Mouse (Mus musculus): ENCODE measurements around the gene Lrrc75b. TPM values are rescaled to one million over a fixed set of nuclear protein-coding genes. Genes with fewer than 3 reads are reported as not detected.

The Lrrc75b gene
- polyA plus RNA-seq, 1 experiment = 8.9 TPM

DNA sequence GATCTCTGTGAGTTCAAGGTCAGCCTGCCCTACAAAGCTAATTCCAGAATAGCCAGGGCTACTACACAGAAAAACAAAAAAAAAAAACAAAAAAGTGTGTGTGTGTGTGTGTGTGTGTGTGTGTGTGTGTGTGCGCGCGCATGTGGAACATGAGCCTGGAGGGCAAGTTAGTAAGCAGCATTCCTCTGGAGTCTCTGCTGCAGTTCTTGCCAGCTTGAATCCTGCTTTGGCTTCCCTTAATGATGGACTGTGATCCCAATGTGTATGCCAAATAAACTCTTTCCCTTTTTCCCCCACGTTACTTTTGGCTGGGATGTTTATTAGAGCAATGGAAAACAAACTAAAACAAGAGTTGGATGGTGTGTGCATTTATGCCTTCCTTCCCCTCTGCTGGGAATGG is 38.5 kb downstream of the Lrrc75b start:
- Histone ChIP-seq H3K4me3 (ENCODE audit: insufficient read depth, low read length) (no peak overlapping the region), H3K4me1 (ENCODE audit: control insufficient read depth, insufficient read depth, low read length) (0 out of 2 replicates have a peak, but pooled peaks cover 2% of the 10 kb centered on the region), H3K27ac (ENCODE audit: insufficient read depth, low read length) (no peak overlapping the region)
- TF ChIP-seq POLR2A (IDR thresholded peaks at IDR 0.05; ENCODE audit: extremely low read depth, insufficient read depth, low read length) (no peak), CTCF (IDR thresholded peaks at IDR 0.05; ENCODE audit: extremely low read depth, insufficient read depth, low read length) (no peak)

DNA sequence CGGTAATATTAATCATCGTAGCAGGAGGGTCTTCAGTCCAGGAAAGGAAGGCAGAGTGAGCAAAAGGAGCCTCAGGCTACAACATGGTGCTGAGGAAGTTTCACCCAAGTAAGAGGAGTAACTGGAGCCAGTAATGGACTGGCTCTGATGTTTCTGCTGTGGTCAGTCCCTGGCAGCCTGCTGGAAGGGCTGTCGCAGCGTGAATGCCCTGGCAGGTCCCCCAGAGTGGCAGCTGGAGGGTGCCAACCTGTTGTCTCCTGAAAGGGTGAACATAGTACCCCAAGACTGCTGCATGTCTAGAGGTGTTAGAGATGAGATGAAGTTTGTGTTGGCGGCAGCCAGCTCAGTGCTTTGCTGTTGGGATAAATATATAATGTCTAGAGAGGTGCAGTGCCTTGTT is 39.5 kb downstream of the Lrrc75b start:
- H3K27ac ChIP-seq (ENCODE audit: insufficient read depth, low read length) = no peak overlapping the region
- TF ChIP-seq CTCF (IDR thresholded peaks at IDR 0.05; ENCODE audit: extremely low read depth, insufficient read depth, low read length) (no peak), POLR2A (IDR thresholded peaks at IDR 0.05; ENCODE audit: extremely low read depth, insufficient read depth, low read length) (no peak)
- no peak overlapping the region for H3K4me3 ChIP-seq (ENCODE audit: insufficient read depth, low read length)
- peaks cover 9% of the 10 kb centered on the region; the same call in 1 of the 2 replicates for H3K4me1 ChIP-seq (ENCODE audit: control insufficient read depth, insufficient read depth, low read length)

DNA sequence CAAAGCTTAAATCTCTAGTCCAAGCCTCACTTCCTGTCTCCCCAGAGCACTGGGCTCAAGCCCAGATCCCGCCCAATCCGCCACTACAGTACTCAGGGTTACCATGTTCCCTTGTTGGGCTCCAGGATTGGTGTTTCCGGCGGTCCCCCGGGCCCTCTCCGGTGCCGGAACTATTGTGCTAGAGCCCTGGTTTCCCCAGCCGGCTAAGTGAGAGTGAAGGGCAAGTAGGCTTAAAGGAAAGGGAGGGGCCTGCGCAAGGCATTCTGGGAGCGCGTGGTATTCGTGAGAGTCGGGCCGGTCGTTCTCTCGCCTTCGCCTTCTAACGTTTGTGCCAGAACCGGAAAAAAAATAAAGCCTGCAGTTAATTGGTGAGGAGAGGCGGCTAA is 42.4 kb downstream of the Lrrc75b start, which contains the start of gene Gucd1:
Gucd1 (minus strand) TSS at position 215 of the 386 bp plus-strand sequence.
- peak within 1 kb of the TSS; percentile 96 for H3K27ac ChIP-seq (ENCODE audit: insufficient read depth, low read length)
- H3K4me1 ChIP-seq (ENCODE audit: control insufficient read depth, insufficient read depth, low read length) = peaks cover 9% of the 10 kb centered on the region; the same call in 1 of the 2 replicates
- no peak for TF ChIP-seq CTCF (IDR thresholded peaks at IDR 0.05; ENCODE audit: extremely low read depth, insufficient read depth, low read length)
- TF ChIP-seq POLR2A (IDR thresholded peaks at IDR 0.05; ENCODE audit: extremely low read depth, insufficient read depth, low read length) = peak; percentile 73; the same call in 1 of the 2 replicates
- H3K4me3 ChIP-seq (ENCODE audit: insufficient read depth, low read length) = peak within 1 kb of the TSS; percentile 81

DNA sequence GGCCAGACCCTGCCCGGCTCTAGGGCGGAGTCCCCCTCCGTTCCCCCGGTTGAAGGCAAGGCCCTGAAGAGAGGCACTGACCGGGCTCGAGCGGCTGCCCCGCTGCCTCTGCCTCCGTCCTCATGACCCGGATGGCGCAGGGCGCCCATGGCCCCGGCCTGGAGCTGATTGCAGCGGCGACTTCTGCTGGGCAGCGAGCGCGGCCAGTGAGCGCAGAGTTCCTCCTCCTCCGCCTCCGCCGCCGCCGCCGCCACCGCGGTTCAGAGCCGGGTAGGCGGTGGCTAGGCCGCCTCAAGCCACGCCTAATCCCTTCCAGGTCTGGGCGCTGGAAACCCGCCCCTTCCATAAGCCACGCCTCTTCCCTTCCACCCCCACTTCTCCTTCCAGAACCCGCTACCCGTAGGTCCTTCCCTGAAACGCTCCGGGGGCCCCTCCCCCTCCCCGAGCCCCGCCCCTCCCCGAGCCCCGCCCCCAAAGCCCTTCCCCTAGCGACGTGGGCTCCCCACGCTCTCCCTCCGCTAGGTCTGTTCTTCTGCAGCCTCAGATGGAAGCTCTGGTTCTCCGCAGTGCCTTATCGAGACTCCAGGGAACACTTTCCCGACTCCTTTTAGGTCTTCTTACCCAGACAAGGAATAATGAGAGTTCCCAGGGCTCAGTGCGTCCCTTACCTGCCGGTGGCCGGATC is 42.9 kb downstream of the Lrrc75b start, which contains the start of gene Snrpd3:
Snrpd3 (plus strand) TSS at position 479 of the 685 bp plus-strand sequence.
- Histone ChIP-seq H3K27ac (ENCODE audit: insufficient read depth, low read length) (peak within 1 kb of the TSS; percentile 96), H3K4me1 (ENCODE audit: control insufficient read depth, insufficient read depth, low read length) (peaks cover 9% of the 10 kb centered on the region; the same call in 1 of the 2 replicates), H3K4me3 (ENCODE audit: insufficient read depth, low read length) (peak within 1 kb of the TSS; percentile 81)
- TF ChIP-seq CTCF (IDR thresholded peaks at IDR 0.05; ENCODE audit: extremely low read depth, insufficient read depth, low read length) = no peak
- TF ChIP-seq POLR2A (IDR thresholded peaks at IDR 0.05; ENCODE audit: extremely low read depth, insufficient read depth, low read length) = peak; percentile 79; the same call in 1 of the 2 replicates

DNA sequence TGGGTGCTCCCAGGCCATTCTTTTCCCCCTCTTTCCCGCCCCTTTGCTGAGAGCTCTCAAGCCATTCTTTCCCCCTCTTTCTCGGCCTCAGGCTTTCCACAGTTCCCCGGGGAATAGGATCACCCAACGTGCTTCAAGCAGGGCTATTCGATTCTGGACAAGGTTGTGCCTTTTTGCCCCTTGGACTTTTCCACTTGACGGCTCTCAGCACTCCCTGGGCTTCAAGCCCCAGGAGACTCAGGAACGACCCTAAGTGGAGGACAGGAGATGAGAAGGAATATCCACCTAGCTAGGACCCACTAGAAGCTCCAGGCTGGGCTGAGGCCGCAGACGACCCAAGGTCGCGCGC is 43.4 kb downstream of the Lrrc75b start:
- peaks cover 9% of the 10 kb centered on the region; the same call in 1 of the 2 replicates for H3K4me1 ChIP-seq (ENCODE audit: control insufficient read depth, insufficient read depth, low read length)
- TF ChIP-seq POLR2A (IDR thresholded peaks at IDR 0.05; ENCODE audit: extremely low read depth, insufficient read depth, low read length) = no peak
- no peak for TF ChIP-seq CTCF (IDR thresholded peaks at IDR 0.05; ENCODE audit: extremely low read depth, insufficient read depth, low read length)

DNA sequence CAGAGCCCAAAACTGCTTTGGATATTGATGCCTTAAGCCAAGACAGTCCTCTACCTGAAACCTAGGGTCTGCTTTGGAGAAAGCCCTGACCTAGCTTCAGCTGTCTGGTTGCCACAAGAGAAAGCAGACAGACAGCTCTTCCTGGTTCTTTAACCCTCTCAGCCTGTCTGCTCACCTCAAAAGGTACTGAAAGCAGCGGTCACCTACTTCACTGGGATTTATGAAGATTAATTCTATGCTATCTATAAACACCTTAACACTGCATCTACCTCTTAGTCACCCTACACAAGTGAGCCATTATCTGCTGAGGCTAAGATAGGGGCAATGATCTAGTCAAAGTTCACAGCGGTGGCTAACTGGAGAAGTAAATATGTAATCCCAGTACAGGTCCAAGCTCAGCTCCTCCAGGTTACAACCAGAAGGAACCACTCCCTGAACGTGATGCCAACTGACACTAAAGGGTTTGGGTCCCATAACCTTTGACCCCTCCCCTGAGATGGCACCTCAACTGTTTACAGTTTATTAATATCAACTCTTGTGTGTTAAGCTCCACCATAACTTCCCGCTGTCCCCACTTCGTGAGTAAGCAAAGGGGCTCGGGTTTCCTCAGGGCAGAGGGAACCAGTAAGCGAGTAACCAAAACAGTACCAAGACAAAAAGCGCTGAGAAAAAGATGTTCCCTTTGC is 43.9 kb downstream of the Lrrc75b start:
- Histone ChIP-seq H3K4me1 (ENCODE audit: control insufficient read depth, insufficient read depth, low read length) (peaks cover 9% of the 10 kb centered on the region; the same call in 1 of the 2 replicates), H3K4me3 (ENCODE audit: insufficient read depth, low read length) (peak overlapping the region; percentile 81)
- TF ChIP-seq POLR2A (IDR thresholded peaks at IDR 0.05; ENCODE audit: extremely low read depth, insufficient read depth, low read length) (no peak), CTCF (IDR thresholded peaks at IDR 0.05; ENCODE audit: extremely low read depth, insufficient read depth, low read length) (no peak)

More for the DNA sequence above, 43.4 kb downstream of the Lrrc75b start:
- Histone ChIP-seq H3K4me3 (ENCODE audit: insufficient read depth, low read length) (peak overlapping the region; percentile 81), H3K27ac (ENCODE audit: insufficient read depth, low read length) (peak overlapping the region; percentile 96)

DNA sequence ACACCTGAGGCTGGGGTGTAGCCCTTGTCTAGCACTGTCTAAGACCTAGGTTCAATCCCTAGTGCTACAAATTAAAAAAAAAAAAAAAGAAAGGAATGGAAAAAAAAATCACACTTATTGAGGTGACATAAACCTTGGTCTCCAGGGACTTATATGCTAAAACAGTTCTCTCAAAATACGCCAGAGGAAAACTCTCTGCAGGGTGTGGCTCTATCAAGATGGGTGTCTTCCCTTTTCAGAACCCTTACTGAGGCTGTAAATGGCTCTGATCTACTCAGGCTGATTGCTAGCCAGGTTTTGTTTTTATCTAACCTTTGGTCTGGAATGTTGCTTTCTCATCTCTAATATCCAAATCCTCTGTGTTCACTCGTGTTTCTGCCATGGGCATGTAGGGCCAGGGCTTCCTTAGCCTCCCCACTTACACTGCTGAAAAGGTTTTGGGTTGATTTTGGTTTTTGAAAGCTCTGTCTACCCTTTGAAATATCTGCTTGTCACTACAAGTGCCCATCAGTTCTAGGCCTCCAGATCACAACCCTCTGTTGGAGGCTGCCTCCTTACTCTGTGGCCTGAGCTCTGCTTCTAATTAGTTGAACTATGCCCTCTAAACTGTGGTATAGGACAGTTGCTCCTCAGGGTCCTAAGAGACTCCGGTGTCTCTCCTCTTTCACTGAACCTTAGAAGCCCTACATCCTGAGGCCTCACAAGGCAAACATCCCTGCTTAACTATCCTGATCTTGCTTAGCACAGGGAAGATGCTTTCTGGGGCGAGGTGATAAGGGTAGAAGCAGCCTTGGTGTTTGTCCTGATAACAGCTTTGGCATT is 44.7 kb downstream of the Lrrc75b start:
- Histone ChIP-seq H3K4me3 (ENCODE audit: insufficient read depth, low read length) (no peak overlapping the region; the same call in 1 of the 2 replicates), H3K4me1 (ENCODE audit: control insufficient read depth, insufficient read depth, low read length) (peaks cover 9% of the 10 kb centered on the region; the same call in 1 of the 2 replicates), H3K27ac (ENCODE audit: insufficient read depth, low read length) (no peak overlapping the region)
- TF ChIP-seq POLR2A (IDR thresholded peaks at IDR 0.05; ENCODE audit: extremely low read depth, insufficient read depth, low read length) (no peak), CTCF (IDR thresholded peaks at IDR 0.05; ENCODE audit: extremely low read depth, insufficient read depth, low read length) (no peak)

More for the DNA sequence above, 43.9 kb downstream of the Lrrc75b start:
- no peak overlapping the region for H3K27ac ChIP-seq (ENCODE audit: insufficient read depth, low read length)

DNA sequence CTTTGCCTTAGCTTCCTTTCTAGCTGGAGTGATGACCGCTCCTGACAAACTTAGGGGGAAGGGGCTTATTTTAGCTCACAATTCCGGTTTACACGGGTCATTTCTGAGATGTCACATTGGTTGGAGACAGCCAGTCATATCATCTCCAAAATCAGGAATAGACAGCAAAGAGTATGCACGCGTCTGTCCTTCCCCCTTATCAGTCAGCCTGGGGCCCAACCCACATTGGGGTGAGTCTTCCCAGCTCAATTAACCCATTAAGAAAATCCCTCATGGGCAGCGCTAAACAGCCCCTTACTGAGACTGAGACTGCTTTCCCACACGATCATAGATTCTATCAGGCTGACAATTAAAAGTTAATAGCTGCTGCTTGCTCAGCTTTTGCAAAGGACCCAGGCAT is 45.8 kb downstream of the Lrrc75b start:
- Histone ChIP-seq H3K4me1 (ENCODE audit: control insufficient read depth, insufficient read depth, low read length) (peaks cover 9% of the 10 kb centered on the region; the same call in 1 of the 2 replicates), H3K4me3 (ENCODE audit: insufficient read depth, low read length) (no peak overlapping the region), H3K27ac (ENCODE audit: insufficient read depth, low read length) (no peak overlapping the region)
- TF ChIP-seq POLR2A (IDR thresholded peaks at IDR 0.05; ENCODE audit: extremely low read depth, insufficient read depth, low read length) (no peak), CTCF (IDR thresholded peaks at IDR 0.05; ENCODE audit: extremely low read depth, insufficient read depth, low read length) (no peak)
